Mouse (Mus musculus): ENCODE measurements around the gene Rbms3. TPM values are rescaled to one million over a fixed set of nuclear protein-coding genes. Genes with fewer than 3 reads are reported as not detected.

The Rbms3 gene
- total RNA-seq, 2 experiments from 2014 or later: 13.6 to 15.0 TPM

GRCm38 (mm10) chr9:116795240-116795955 lies 834.3 kb downstream of the Rbms3 start:
- DNase-seq (ENCODE audit: extremely low spot score in 1 of 2, low spot score in 2 of 2): no peak
- intact Hi-C loops (cut with DNase I): no loop called here

GRCm38 (mm10) chr9:116791850-116792249 lies 837.9 kb downstream of the Rbms3 start:
- no peak for DNase-seq (ENCODE audit: extremely low spot score in 1 of 2, low spot score in 2 of 2)
- intact Hi-C loops (cut with DNase I): no loop called here

GRCm38 (mm10) chr9:116786136-116787046 lies 843.3 kb downstream of the Rbms3 start:
- intact Hi-C loops (cut with DNase I): no loop called here
- DNase-seq (ENCODE audit: extremely low spot score in 1 of 2, low spot score in 2 of 2): no peak

- DNase-seq (ENCODE audit: extremely low spot score in 1 of 2, low spot score in 2 of 2): no peak
- intact Hi-C loops (cut with DNase I): no loop called here
These were observed 857.9 kb downstream of the Rbms3 start for GRCm38 (mm10) chr9:116771820-116772219.

GRCm38 (mm10) chr9:116769358-116770054 lies 860.2 kb downstream of the Rbms3 start:
- no peak for DNase-seq (ENCODE audit: extremely low spot score in 1 of 2, low spot score in 2 of 2)
- intact Hi-C loops (cut with DNase I): no loop called here

GRCm38 (mm10) chr9:116762395-116763025 lies 867.2 kb downstream of the Rbms3 start:
- intact Hi-C loops (cut with DNase I): no loop called here
- no peak for DNase-seq (ENCODE audit: extremely low spot score in 1 of 2, low spot score in 2 of 2)

GRCm38 (mm10) chr9:116748857-116749584 lies 880.7 kb downstream of the Rbms3 start:
- no peak for DNase-seq (ENCODE audit: extremely low spot score in 1 of 2, low spot score in 2 of 2)
- intact Hi-C loops (cut with DNase I): no loop called here

- intact Hi-C loops (cut with DNase I): no loop called here
- no peak for DNase-seq (ENCODE audit: extremely low spot score in 1 of 2, low spot score in 2 of 2)
These were observed 881.4 kb downstream of the Rbms3 start for GRCm38 (mm10) chr9:116748346-116748745.

GRCm38 (mm10) chr9:116746871-116747270 lies 882.8 kb downstream of the Rbms3 start:
- intact Hi-C loops (cut with DNase I): no loop called here
- no peak for DNase-seq (ENCODE audit: extremely low spot score in 1 of 2, low spot score in 2 of 2)

GRCm38 (mm10) chr9:116737786-116738185 lies 891.9 kb downstream of the Rbms3 start:
- no peak for DNase-seq (ENCODE audit: extremely low spot score in 1 of 2, low spot score in 2 of 2)
- intact Hi-C loops (cut with DNase I): no loop called here

GRCm38 (mm10) chr9:116729172-116729571 lies 900.5 kb downstream of the Rbms3 start:
- DNase-seq (ENCODE audit: extremely low spot score in 1 of 2, low spot score in 2 of 2): no peak
- intact Hi-C loops (cut with DNase I): no loop called here

- DNase-seq (ENCODE audit: extremely low spot score in 1 of 2, low spot score in 2 of 2): no peak
- intact Hi-C loops (cut with DNase I): no loop called here
These were observed 901.1 kb downstream of the Rbms3 start for GRCm38 (mm10) chr9:116728655-116729054.

- no peak for DNase-seq (ENCODE audit: extremely low spot score in 1 of 2, low spot score in 2 of 2)
- intact Hi-C loops (cut with DNase I): no loop called here
These were observed 901.6 kb downstream of the Rbms3 start for GRCm38 (mm10) chr9:116728093-116728492.

- intact Hi-C loops (cut with DNase I): no loop called here
- no peak for DNase-seq (ENCODE audit: extremely low spot score in 1 of 2, low spot score in 2 of 2)
These were observed 905.1 kb downstream of the Rbms3 start for GRCm38 (mm10) chr9:116724581-116724980.

- no peak for DNase-seq (ENCODE audit: extremely low spot score in 1 of 2, low spot score in 2 of 2)
These were observed 926.6 kb downstream of the Rbms3 start for GRCm38 (mm10) chr9:116703119-116703518.

GRCm38 (mm10) chr9:116702611-116703010 lies 927.1 kb downstream of the Rbms3 start:
- intact Hi-C loops (cut with DNase I): no loop called here
- no peak for DNase-seq (ENCODE audit: extremely low spot score in 1 of 2, low spot score in 2 of 2)

More at GRCm38 (mm10) chr9:116703119-116703518, 926.6 kb downstream of the Rbms3 start:
- intact Hi-C loops (cut with DNase I): no loop called here

GRCm38 (mm10) chr9:116701511-116702179 lies 928.1 kb downstream of the Rbms3 start:
- intact Hi-C loops (cut with DNase I): no loop called here

GRCm38 (mm10) chr9:116688615-116689014 lies 941.1 kb downstream of the Rbms3 start:
- DNase-seq (ENCODE audit: extremely low spot score in 1 of 2, low spot score in 2 of 2): no peak
- intact Hi-C loops (cut with DNase I): no loop called here

More at GRCm38 (mm10) chr9:116701511-116702179, 928.1 kb downstream of the Rbms3 start:
- DNase-seq (ENCODE audit: extremely low spot score in 1 of 2, low spot score in 2 of 2): no peak

Data from left cerebral cortex, postnatal 10 days (tissue).